Mouse (Mus musculus): ENCODE data around the gene Fam163a. TPM values are rescaled to one million over a fixed set of nuclear protein-coding genes. Genes with fewer than 3 reads are reported as not detected.

Fam163a gene
- total and polyA plus RNA-seq, 3 experiments = not detected

DNA sequence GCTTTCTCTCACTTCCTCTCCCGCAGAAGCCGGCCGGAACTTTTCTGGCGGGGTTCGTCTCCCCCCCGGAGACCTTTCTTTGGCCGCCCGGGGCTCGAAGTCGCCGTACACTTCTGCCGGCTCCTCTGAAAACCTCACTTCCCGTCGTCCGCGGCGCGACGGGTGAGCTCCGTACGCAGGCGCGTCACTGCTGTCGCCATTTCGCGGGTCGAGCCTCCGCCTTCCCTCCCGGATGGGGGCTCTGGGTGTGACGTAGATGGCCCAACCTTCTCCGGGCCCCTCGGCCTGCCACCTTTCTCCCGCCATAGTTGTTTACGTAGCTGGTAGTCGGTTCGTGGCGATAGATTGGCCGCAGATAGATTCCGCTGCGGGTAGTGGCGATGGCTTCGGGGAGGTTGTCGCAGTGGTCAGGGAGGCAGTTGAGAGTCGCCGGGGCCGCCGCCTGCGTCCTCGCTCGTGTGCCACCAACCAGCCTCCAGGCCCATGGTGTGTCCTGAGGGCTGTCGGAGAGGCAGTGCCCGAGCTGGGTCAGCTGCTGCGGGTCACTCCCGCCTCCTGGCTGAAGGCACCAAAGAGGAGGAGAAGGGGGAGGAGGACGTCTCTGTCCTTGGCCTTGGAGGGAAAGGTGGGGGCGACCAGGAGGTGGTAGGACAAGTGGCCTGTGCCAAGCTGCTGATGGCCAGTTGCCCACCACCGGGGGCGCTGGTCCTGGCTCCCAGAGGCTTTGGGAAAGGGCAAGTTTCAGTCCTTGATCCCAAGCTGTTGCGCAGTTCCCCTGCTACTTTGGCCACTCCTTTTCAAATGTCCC lies 168.7 kb downstream of the Fam163a start, which contains the start of gene Tor1aip1:
Gene Tor1aip1, minus strand, starts transcription at position 551 of the 808 bp plus-strand sequence.
- peak within 1 kb of the TSS; percentile 99 for H3K27ac ChIP-seq (ENCODE audit: control insufficient read depth, low read depth, low read length)
- peak within 1 kb of the TSS; percentile 94 to 95 for H3K4me3 ChIP-seq (ENCODE audit: control insufficient read depth in 1 of 2, insufficient read depth in 1 of 2, low read depth in 2 of 2, low read length in 2 of 2)
- DNase-seq (ENCODE audit: low read depth, low spot score) = peak; percentile 99
- no peaks in the 10 kb centered on the region for H3K27me3 ChIP-seq (ENCODE audit: control insufficient read depth in 1 of 2, insufficient read depth in 2 of 2, low read length in 2 of 2)
- H3K9ac ChIP-seq (ENCODE audit: control insufficient read depth, low read depth, low read length, poor library complexity, severe bottlenecking) = peak within 1 kb of the TSS; percentile 100
- peaks cover 3 to 5% of the 10 kb centered on the region in 2 experiments; a peak in 3 of 4 replicates for H3K4me1 ChIP-seq (ENCODE audit: control insufficient read depth in 1 of 2, insufficient read depth in 2 of 2, low read length in 2 of 2)
- H3K36me3 ChIP-seq (ENCODE audit: control insufficient read depth in 1 of 2, insufficient read depth in 2 of 2, low read length in 2 of 2) = peaks cover 0 to 11% of the 10 kb centered on the region in 2 experiments; a peak in 2 of 4 replicates
- H3K9me3 ChIP-seq (replicated peaks; ENCODE audit: insufficient read depth, low read length) = no peaks in the 10 kb centered on the region
- peaks cover 35% of the 10 kb centered on the region for H3K79me2 ChIP-seq (ENCODE audit: control insufficient read depth, insufficient read depth, low read length, poor library complexity)
- peak; percentile 94 for TF ChIP-seq HCFC1 (IDR thresholded peaks at IDR 0.05; ENCODE audit: low read depth, low read length)
- peak; percentile 81 for TF ChIP-seq TCF12 (IDR thresholded peaks at IDR 0.05; ENCODE audit: low read depth, low read length)
- peak; percentile 38; the same call in 1 of the 2 replicates for TF ChIP-seq MAX (IDR thresholded peaks at IDR 0.05; ENCODE audit: low read length)
- peak; percentile 33; the same call in 1 of the 2 replicates for TF ChIP-seq NELFE (IDR thresholded peaks at IDR 0.05; ENCODE audit: low read depth, low read length)
- TF ChIP-seq ZKSCAN1 (IDR thresholded peaks at IDR 0.05; ENCODE audit: low read depth, low read length) = no peak
- no peak for TF ChIP-seq MYB (IDR thresholded peaks at IDR 0.05; ENCODE audit: low read depth, low read length)
- TF ChIP-seq MAZ (IDR thresholded peaks at IDR 0.05; ENCODE audit: low read depth, low read length) = no peak; the same call in 1 of the 2 replicates
- no peak for TF ChIP-seq MEF2A (IDR thresholded peaks at IDR 0.05; ENCODE audit: extremely low read depth, insufficient replicate concordance, low read depth, low read length, poor library complexity, severe bottlenecking)
- TF ChIP-seq ZMIZ1 (IDR thresholded peaks at IDR 0.05; ENCODE audit: low read depth, low read length) = peak; percentile 54; the same call in 1 of the 2 replicates
- TF ChIP-seq CHD2 (IDR thresholded peaks at IDR 0.05; ENCODE audit: low read length) = no peak
- TF ChIP-seq ZNF384 (IDR thresholded peaks at IDR 0.05; ENCODE audit: low read depth, low read length) = peak; percentile 61
- TF ChIP-seq MAFK (IDR thresholded peaks at IDR 0.05; ENCODE audit: borderline replicate concordance, low read depth, low read length) = no peak
- TF ChIP-seq GATA1 (IDR thresholded peaks at IDR 0.05; ENCODE audit: low read depth, low read length) = no peak
- peak; percentile 38; the same call in 1 of the 2 replicates for TF ChIP-seq USF1 (IDR thresholded peaks at IDR 0.05; ENCODE audit: low read depth, low read length)
- TF ChIP-seq RAD21 (IDR thresholded peaks at IDR 0.05; ENCODE audit: low read depth, low read length) = no peak
- TF ChIP-seq SIN3A (IDR thresholded peaks at IDR 0.05; ENCODE audit: low read length) = peak; percentile 86
- peak; percentile 81; the same call in 1 of the 2 replicates for TF ChIP-seq KAT2A (conservative IDR thresholded peaks at IDR 0.05; ENCODE audit: low read depth, low read length)
- no peak for TF ChIP-seq TAL1 (IDR thresholded peaks at IDR 0.05; ENCODE audit: low read length)
- TF ChIP-seq BHLHE40 (IDR thresholded peaks at IDR 0.05; ENCODE audit: borderline replicate concordance, low read depth, low read length) = no peak
- no peak for TF ChIP-seq EP300 (IDR thresholded peaks at IDR 0.05; ENCODE audit: low read depth in 1 of 2, low read length in 2 of 2)
- TF ChIP-seq RCOR1 (IDR thresholded peaks at IDR 0.05; ENCODE audit: low read depth, low read length) = no peak
- peak; percentile 75; the same call in 1 of the 2 replicates for TF ChIP-seq E2F4 (IDR thresholded peaks at IDR 0.05; ENCODE audit: borderline replicate concordance, low read depth, low read length)
- TF ChIP-seq NRF1 (IDR thresholded peaks at IDR 0.05; ENCODE audit: insufficient read depth, low read depth, low read length, poor library complexity, severe bottlenecking) = peak; percentile 87
- peak; percentile 80; the same call in 1 of the 2 replicates for TF ChIP-seq MXI1 (IDR thresholded peaks at IDR 0.05; ENCODE audit: low read depth, low read length)
- no peak; the same call in 1 of the 2 replicates for TF ChIP-seq CHD1 (IDR thresholded peaks at IDR 0.05; ENCODE audit: low read depth, low read length)
- peak in 1 of 2 experiments; percentile 4; a peak in 3 of 4 replicates for TF ChIP-seq POLR2A (IDR thresholded peaks at IDR 0.05; ENCODE audit: control insufficient read depth in 1 of 2, insufficient read depth in 1 of 2, low read depth in 1 of 2, low read length in 2 of 2, poor library complexity in 1 of 2)
- no peak for TF ChIP-seq JUND (IDR thresholded peaks at IDR 0.05; ENCODE audit: low read depth, low read length)
- peak; percentile 78 for TF ChIP-seq ELF1 (IDR thresholded peaks at IDR 0.05; ENCODE audit: low read depth, low read length)
- TF ChIP-seq SMC3 (IDR thresholded peaks at IDR 0.05; ENCODE audit: low read depth, low read length) = no peak
- TF ChIP-seq GABPA (IDR thresholded peaks at IDR 0.05; ENCODE audit: low read depth, low read length) = no peak; the same call in 1 of the 2 replicates
- no peak for TF ChIP-seq USF2 (IDR thresholded peaks at IDR 0.05; ENCODE audit: borderline replicate concordance in 1 of 2, insufficient read depth in 1 of 2, low read depth in 1 of 2, low read length in 2 of 2)
- no peak; the same call in 1 of the 2 replicates for TF ChIP-seq POLR2AphosphoS5 (IDR thresholded peaks at IDR 0.05; ENCODE audit: borderline replicate concordance, low read depth, low read length)
- no peak; the same call in 1 of the 2 replicates for TF ChIP-seq MYC (IDR thresholded peaks at IDR 0.05; ENCODE audit: low read depth, low read length)
- TF ChIP-seq POLR2AphosphoS2 (IDR thresholded peaks at IDR 0.05; ENCODE audit: low read length) = no peak; the same call in none of the 2 replicates
